Mouse (Mus musculus) urinary bladder, postnatal 4 days (tissue): Measurements from ENCODE around the gene Pdia2.
"Not testable (repeated sequence)": the region's sequence is repeated elsewhere in the genome, so short reads cannot be mapped to it uniquely, and the experiment has no call there.

Experiments used
- DNase-seq, 2 experiments: peaks; one replicate each; pipeline ENCODE4 v3.0.0; 2021 to 2022; ENCODE audit warnings: low spot score in 2 of 2

Pdia2 gene

GRCm38 (mm10) chr17:26200831-26201705 lies 2.2 kb upstream of the Pdia2 start:
- no peak for DNase-seq

GRCm38 (mm10) chr17:26192481-26193190 lies 6.3 kb downstream of the Pdia2 start:
- no peak for DNase-seq

DNA sequence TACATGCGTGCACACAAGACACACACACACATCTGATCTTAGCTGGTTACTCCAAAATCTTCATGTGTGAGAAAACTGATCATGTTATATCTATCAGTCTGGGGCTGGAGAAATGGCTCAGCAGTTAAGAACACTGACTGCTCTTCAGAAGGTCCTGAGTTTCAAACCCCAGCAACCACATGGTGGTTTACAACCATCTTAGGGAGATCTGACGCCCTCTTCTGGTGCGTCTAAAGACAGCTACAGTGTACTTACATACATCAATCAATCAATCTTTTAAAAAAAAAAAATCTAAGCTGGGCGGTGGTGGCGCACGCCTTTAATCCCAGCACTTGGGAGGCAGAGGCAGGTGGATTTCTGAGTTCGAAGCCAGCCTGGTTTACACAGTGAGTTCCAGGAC lies 7.4 kb downstream of the Pdia2 start:
- DNase-seq, result not testable (repeated sequence)

GRCm38 (mm10) chr17:26188091-26188805 lies 10.6 kb downstream of the Pdia2 start:
- DNase-seq, result no peak

DNA sequence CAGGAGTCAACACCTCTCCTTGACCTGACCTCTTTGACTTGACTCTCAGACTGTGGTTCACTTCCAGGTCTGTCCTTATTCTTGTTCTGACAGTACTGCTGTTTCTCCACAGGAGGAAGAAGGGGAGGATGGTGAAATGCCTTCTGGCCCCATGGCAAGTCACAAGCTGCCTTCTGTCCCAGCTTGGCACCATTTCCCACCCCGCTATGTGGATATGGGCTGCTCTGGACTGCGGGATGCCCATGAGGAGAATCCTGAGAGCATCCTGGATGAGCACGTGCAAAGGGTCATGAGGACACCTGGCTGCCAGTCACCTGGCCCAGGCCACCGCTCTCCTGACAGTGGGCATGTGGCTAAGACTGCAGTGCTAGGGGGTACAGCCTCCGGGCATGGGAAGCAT lies 11.3 kb downstream of the Pdia2 start:
- no peak for DNase-seq

GRCm38 (mm10) chr17:26181179-26181578 lies 17.7 kb downstream of the Pdia2 start:
- no peak for DNase-seq

DNA sequence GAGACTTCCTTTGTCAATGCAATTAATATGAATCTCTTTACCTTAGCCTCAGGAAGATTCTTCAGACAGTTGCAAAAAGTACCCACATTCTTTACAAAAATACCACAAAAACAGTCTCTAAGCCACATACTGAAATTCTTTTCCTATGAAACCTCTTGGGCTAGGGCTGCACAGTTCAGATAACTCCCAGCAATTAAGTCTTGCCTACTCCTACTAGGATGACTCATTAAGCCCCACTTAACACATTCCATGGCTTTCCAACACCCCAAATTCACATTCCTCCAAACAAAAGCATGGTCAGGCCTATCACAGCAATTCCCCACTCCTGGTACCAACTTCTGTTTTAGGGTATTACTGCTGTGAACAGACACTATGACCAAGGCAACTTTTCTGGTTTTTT lies 20.3 kb downstream of the Pdia2 start:
- no peak for DNase-seq

DNA sequence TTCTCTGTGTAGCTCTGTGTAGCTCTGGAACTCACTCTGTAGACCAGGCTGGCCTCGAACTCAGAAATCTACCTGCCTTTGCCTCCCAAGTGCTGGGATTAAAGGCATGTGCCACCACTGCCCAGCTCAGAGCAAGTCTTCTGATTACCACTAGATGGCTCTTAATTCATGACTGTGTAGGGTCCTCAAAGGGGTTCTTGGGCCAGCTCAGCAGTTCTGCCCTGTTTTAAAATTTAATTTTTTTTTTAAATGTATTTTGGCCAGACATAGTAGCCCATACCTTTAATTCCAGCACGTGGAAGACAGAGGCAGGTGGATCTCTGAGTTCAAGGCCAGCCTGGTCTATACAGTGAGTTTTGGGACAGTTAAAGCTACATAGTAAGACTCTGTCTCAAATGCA lies 23.6 kb downstream of the Pdia2 start:
- DNase-seq, result not testable (repeated sequence)

DNA sequence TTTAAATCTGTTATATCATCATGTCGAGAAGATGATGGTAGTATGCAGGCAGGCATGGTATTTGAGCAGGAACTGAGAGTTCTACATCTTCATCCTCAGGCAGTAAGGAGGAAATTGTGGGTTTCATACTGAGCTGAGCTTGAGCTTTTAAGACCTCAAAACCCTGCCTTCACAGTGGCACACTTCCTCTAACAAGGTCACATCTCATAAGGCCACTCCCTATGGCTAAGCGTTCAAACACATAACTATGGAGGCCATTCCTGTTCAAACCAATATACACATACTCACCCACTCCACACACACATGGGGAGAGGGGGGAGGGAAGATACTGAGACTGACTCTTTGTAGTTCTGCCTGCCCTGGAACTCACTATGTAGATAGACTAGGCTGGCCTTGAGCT lies 30.8 kb downstream of the Pdia2 start:
- DNase-seq, result no peak

GRCm38 (mm10) chr17:26162736-26163135 lies 36.2 kb downstream of the Pdia2 start:
- DNase-seq, result no peak

GRCm38 (mm10) chr17:26151886-26152630 lies 46.8 kb downstream of the Pdia2 start:
- no peak for DNase-seq

DNA sequence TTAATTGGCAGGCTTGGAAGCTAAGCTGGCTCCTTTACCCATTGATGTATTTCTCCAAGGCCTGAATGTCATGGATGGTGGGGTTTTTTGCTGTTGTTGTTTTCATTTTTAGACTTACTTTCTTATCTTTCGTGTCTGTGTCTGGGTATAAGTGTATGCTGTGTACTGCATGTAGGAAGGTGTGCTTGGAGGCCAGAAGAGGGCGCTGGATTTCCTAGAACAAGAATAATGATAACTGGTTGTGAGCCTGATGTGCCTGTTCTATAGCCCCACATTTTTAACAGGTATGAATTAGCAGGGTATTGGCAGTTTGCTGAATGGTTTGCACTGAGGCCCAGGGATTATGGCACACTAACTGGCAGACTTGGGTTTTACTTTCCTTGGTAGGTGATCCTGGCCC lies 49.8 kb downstream of the Pdia2 start:
- DNase-seq, result no peak
